Mouse (Mus musculus): ENCODE results near the gene Spats2.

DNA sequence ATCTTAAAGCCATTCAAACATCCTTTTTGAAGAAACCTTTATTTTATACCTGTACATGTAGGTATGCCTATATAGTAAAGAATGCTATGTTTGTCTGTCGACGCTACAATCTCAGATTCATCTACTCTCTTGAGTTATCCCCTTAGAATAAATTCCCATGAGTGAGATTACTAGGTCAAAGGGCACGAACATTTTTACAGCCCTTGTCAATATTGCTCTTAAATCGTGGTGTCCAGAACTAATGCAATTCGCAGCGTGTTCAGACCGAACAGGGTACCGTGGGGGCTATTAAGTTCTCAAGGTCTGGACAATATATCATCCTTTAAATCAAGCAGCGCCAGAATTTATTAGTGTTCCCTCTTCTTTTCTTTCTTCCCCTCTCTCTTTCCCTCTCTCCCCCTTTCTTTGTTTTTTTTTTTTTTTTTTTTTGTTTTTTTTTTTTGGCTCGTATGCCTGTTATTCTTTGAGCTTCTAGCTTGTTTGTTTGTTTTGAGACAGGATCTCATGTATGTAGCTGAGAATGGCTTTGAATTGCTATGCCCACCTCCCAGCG lies 12.8 kb upstream of the Spats2 start:
- TF ChIP-seq EP300 (optimal IDR thresholded peaks at IDR 0.05): no peak
- TF ChIP-seq CTCF (IDR thresholded peaks at IDR 0.05; ENCODE audit: low read depth): no peak
